Mouse (Mus musculus): Measurements from ENCODE around the gene Fhad1.

The Fhad1 gene

GRCm38 (mm10) chr4:141930001-141930400 lies 84.9 kb downstream of the Fhad1 start:
- DNase-seq: no peak

GRCm38 (mm10) chr4:141928881-141929281 lies 86.0 kb downstream of the Fhad1 start:
- no peak for DNase-seq

DNA sequence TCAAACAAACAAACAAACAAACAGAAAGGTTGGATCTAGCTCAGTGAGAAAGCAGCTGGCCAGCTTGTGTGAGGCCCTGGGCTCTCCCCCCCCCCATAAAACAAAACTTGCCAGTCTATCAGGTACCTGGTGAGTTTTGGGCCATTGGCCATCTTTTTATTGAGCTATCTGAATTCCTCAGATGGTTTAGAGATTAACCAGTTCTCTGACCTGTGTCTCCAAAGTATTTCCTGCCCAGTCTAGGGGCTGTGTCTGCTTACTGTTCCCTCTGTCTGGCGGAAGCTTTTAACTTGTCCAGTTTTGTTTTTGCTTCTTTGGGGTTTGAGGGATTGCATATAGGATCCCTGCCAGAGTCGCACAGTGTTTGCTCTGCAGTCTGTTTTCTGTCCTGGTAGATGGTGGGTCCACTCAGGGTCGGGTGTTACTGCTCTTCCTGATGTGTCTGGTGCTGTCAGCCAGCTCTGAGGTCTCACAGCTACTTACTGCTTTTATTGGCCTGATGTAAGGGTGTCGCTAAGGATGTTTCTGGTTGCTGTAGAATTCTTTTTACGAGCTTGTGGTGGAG lies 89.0 kb downstream of the Fhad1 start:
- no peak for DNase-seq

- DNase-seq: no peak
Observed at GRCm38 (mm10) chr4:141923961-141924360, 90.9 kb downstream of the Fhad1 start.

DNA sequence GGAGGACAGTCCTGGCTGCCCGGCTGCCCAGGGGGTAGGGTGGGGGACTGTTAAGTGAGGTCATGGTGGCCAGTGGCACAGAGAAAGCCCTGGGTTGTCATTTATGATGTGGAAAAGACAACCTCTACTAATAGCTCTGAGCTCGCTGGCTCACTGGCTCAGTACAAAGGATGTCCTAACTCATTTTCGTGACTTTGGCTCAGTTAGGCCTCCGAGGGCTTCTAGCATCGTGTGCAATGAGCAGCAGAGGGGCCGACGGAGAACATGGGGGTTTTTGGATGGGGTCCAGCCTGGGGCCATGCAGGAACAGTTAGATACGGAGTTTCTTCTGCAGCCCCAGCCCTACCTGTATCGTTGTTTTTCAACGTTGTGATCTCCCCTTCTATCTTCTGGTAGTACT lies 94.5 kb downstream of the Fhad1 start:
- no peak for DNase-seq

GRCm38 (mm10) chr4:141917735-141918419 lies 97.0 kb downstream of the Fhad1 start:
- DNase-seq: peak; percentile 2

GRCm38 (mm10) chr4:141914040-141914439 lies 100.8 kb downstream of the Fhad1 start:
- DNase-seq: no peak

- no peak for DNase-seq
Observed at GRCm38 (mm10) chr4:141913201-141913993, 101.5 kb downstream of the Fhad1 start.

DNA sequence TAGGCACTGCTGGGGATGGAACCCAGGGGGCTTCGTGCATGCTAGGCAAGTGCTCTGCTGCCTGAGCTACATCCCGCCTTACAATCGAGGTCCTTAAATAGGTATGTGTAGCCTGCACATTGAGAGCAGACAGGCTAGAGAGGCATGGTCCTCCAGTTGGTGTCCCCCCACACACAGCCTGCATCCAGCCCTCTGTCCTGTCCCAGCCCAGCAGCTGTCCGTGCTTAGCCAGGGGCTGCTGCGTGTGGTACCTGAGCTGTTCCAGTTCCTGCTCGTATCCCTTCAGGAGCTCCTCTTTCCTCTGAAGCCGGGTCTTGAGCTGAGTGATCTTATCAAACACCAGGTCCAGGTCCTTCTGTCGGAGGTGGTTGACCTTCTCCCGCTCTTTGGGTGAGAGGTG lies 110.2 kb downstream of the Fhad1 start:
- no peak for DNase-seq

GRCm38 (mm10) chr4:141902479-141902858 lies 112.4 kb downstream of the Fhad1 start:
- DNase-seq: no peak

GRCm38 (mm10) chr4:141901711-141902478 lies 113.0 kb downstream of the Fhad1 start:
- DNase-seq: no peak

DNA sequence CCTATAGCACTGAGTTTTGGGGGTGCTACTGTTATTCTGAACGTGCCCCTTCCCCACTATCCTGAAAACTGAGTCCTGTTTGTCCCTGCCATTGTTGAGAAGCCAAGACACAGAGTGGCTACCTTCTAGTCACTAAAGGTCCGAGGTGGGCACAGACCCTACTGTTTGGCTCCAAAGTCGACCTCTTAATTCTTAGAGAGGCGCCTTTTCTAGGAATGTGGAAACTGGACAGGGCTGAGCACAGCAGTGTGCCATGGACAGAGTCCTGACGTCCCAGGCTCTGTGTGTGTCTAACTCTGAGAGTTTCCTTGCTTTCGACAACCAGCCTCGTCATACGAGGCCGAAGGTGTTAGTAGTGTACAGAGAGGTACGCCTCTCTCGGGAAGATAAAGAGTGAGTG lies 114.5 kb downstream of the Fhad1 start:
- DNase-seq: no peak

- DNase-seq: no peak
Observed at GRCm38 (mm10) chr4:141899936-141900335, 114.9 kb downstream of the Fhad1 start.

DNA sequence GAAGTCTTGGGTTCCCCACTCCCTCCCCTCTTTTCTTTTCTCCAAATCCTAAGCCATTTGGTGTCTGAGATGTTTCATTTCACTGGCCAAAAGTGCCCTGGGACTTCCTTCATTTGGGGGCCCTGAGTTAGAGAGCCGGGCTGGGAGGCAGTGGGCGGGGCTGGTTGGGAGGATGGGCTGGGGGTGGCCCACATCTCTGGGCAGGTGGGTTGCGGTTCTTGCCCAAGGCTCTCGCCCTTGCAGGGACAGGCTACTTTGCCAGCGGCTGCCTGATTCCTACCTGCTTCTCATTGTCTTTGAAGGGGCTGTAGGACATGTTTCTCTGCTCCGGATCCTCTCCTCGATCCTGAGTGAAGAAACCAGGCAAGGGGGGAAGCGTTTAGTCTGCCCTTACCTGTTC lies 116.0 kb downstream of the Fhad1 start:
- no peak for DNase-seq

GRCm38 (mm10) chr4:141897838-141898237 lies 117.0 kb downstream of the Fhad1 start:
- no peak for DNase-seq

DNA sequence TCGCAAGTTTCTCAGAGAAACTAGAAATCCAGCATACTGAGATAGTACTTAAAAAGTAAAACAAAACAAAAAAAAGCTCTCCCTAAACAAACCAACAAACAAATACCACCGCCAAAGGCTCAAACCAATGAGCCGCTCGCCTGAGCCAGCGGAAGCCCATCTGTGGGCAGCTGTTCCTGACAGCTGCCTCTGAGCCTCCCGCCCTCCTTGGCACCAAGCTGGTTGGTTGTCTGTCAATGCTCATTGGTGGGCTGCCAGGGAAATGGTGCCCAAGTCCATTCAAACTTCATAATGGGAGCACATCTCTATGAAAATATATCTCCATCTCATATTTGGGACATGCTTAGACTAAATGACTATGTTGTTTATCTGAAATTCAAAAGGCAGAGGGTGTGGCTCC lies 117.7 kb downstream of the Fhad1 start:
- DNase-seq: no peak

DNA sequence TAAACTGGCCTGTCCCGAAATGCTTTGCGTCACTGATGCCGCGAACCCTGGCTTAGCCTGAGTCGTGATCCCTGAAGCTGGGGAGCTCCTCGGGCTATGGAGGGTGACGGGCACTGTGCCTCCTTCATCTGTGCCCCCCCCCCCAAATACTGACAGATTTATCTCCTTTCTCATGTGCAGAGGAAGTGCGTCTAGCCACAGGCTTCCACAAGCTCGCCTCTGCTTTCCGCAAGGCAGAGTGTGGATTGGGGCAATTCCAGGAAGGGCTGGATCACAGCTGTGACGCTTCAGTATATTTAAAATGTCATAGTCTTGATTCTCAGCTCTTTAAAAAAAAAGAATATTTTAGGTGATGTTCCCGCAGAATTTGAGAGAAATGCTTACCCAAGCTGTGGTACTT lies 119.1 kb downstream of the Fhad1 start:
- DNase-seq: no peak

DNA sequence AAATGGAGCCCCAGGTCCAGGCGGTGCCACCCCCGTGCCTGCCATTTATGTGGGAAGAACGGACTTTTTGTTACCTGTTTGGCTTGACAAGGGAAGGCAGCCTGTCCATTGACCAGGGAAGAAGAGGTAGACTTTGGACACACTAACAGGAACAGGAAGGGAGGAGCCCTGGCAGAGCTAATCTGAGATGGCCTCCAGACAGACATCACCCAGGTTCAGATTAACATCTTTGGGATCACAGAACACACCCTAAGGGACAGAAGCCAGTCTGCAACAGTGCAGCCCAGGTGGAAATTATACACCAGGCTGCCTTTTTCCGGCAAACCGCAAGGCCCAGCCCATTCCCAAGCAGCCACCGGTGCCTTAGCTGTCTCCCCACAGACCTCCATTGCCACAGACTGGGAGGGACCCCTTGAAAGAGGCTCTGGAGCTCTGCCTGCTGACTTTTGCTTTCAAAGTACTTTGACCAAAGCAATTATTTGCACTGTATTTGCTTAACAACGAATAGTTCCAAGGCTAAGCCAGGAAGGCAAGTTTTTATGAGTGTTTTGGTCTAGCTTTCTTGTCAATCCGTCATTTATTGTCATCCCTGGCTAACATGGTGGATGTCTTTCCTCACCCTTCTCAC lies 121.6 kb downstream of the Fhad1 start:
- DNase-seq: no peak

DNA sequence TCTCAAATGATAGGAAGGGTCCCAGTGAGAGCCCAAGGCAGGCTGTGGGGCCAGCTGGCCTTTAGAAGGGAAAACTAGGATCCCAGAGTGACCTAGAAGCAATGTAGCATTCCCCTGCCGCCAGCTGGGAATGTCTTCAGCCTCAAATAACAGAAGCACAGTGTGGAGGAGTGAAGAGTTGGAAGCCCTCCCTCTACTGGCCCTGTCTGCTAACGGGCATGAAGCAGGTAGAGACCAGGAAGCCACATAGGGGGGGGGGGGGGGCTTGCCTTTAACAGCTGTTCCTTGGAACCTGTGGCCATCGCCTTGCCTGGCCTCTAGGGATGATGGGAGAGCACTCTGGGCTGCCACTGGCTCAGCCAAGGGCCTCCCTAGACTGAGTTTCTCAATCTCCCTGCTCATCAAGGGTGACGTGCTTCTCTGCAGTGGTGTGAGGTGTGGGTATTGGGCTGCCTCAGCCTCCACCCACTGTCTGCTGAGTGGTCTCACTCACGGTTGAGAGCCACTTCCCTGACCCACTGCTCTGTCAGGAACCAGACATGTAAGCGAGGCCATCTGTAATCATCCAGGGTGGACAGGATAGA lies 128.4 kb downstream of the Fhad1 start:
- DNase-seq: no peak

GRCm38 (mm10) chr4:141885451-141885850 lies 129.4 kb downstream of the Fhad1 start:
- no peak for DNase-seq

- DNase-seq: no peak
Observed at GRCm38 (mm10) chr4:141882858-141883257, 132.0 kb downstream of the Fhad1 start.

GRCm38 (mm10) chr4:141881950-141882349 lies 132.9 kb downstream of the Fhad1 start:
- DNase-seq: no peak
